ENCODE assay signal across 19 mouse cellular contexts in genomic region chr12:56902774-56903456, GRCm38 (mm10).
DNase-seq lines count a peak whose midpoint lies in the region; ATAC-seq and TF ChIP-seq lines count a peak whose summit lies in the region.
"Had no signal": no experiment of that assay in that cellular context is flagged by ENCODE, and none has a peak within 500 bp of the region (broad histone marks: within the 10 kb centered on the region; RNA-seq: fewer than 3 reads in every experiment).

No protein-coding gene starts in this region.

- in situ Hi-C loops in Patski (cut with MboI; ENCODE audit: low pct_unique_long_range_greater_than_20kb), result loop anchor here (5.0 to 10.0 kb wide), 2 partner anchors 79 to 208 kb away; partner anchors contain the start of gene Pax9

- no peak overlapping the region for H3K4me3 ChIP-seq in stomach, embryonic 14.5 days (ENCODE audit: low read depth, low read length)
- H3K4me3 ChIP-seq: embryonic facial prominence, embryonic 12.5 days; forebrain, embryonic 12.5 days; heart, embryonic 10.5 days; hindbrain, embryonic 12.5 days had no signal

- peak; percentile 71 for ATAC-seq in Patski
- ATAC-seq in stomach, embryonic 14.5 days (ENCODE audit: insufficient number of reproducible peaks, insufficient read depth, low FRiP score, low read depth), result peak; percentile 33; the same call in 1 of the 2 replicates
- ATAC-seq: forebrain, embryonic 16.5 days had no signal

- H3K27me3 ChIP-seq in Patski, result no peaks in the 10 kb centered on the region
- H3K27me3 ChIP-seq in stomach, embryonic 14.5 days (ENCODE audit: control insufficient read depth, insufficient read depth, low read length), result no peaks in the 10 kb centered on the region
- H3K27me3 ChIP-seq: embryonic facial prominence, embryonic 12.5 days; hindbrain, embryonic 12.5 days had no signal

- H3K9me3 ChIP-seq in stomach, embryonic 14.5 days (ENCODE audit: control insufficient read depth, low read depth, low read length), result no peaks in the 10 kb centered on the region
- H3K9me3 ChIP-seq: embryonic facial prominence, embryonic 12.5 days; forebrain, embryonic 12.5 days; heart, embryonic 10.5 days; hindbrain, embryonic 12.5 days had no signal

- 72% methylated on average over 8 of the region's 8 CpGs for WGBS in stomach, embryonic 14.5 days

- DNase-seq in retina, postnatal 1 day, result peak; percentile 11
- no peak for DNase-seq in retina, embryonic 14.5 days (ENCODE audit: low spot score)
- peak; percentile 20 for DNase-seq in Patski (ENCODE audit: low read depth, low spot score)
- no peak for DNase-seq in spleen, postnatal 14 days (ENCODE audit: low spot score in 2 of 2)
- DNase-seq in layer of hippocampus, adult 9-11 months, result no peak
- DNase-seq: adrenal gland, postnatal 10 days; cerebellum, adult 11-12 months; cerebellum, adult 9-10 months; cerebellum, postnatal 25 days; gastrocnemius, postnatal 10 days; heart, adult 18-20 months; heart, postnatal 10 days; heart, postnatal 4 days had no signal

- H3K27ac ChIP-seq in stomach, embryonic 14.5 days (ENCODE audit: low read length), result no peak overlapping the region
- H3K27ac ChIP-seq: embryonic facial prominence, embryonic 12.5 days; forebrain, embryonic 12.5 days; heart, embryonic 10.5 days; hindbrain, embryonic 12.5 days had no signal

- POLR2A ChIA-PET in Patski (lab: Charles Lee), result no interaction called here

- CTCF ChIA-PET in Patski (lab: Charles Lee), result interaction anchor here (0.7 to 1.5 kb wide), 3 partner anchors 12 to 25 kb away, joined by 3 to 5 read pairs (median 4); no protein-coding TSS in a partner anchor

- no peak overlapping the region for H3K4me2 ChIP-seq in stomach, embryonic 14.5 days (replicated peaks; ENCODE audit: low read depth, low read length)
- H3K4me2 ChIP-seq: embryonic facial prominence, embryonic 12.5 days; forebrain, embryonic 12.5 days; hindbrain, embryonic 12.5 days had no signal

- TF ChIP-seq CTCF in Patski (IDR thresholded peaks at IDR 0.05), result no peak

- no peak overlapping the region for H3K9ac ChIP-seq in stomach, embryonic 14.5 days (replicated peaks; ENCODE audit: low read depth, low read length)
- H3K9ac ChIP-seq: embryonic facial prominence, embryonic 12.5 days; forebrain, embryonic 12.5 days; hindbrain, embryonic 12.5 days had no signal

- no peaks in the 10 kb centered on the region for H3K36me3 ChIP-seq in stomach, embryonic 14.5 days (ENCODE audit: control insufficient read depth, insufficient read depth, low read length)
- H3K36me3 ChIP-seq: embryonic facial prominence, embryonic 12.5 days; forebrain, embryonic 12.5 days; heart, embryonic 10.5 days; hindbrain, embryonic 12.5 days had no signal

- H3K4me1 ChIP-seq in stomach, embryonic 14.5 days (ENCODE audit: control insufficient read depth, insufficient read depth, low read length), result no peaks in the 10 kb centered on the region
- H3K4me1 ChIP-seq: embryonic facial prominence, embryonic 12.5 days; heart, embryonic 10.5 days had no signal

Comparison
In these comparisons a context has a peak if more than half of its experiments do, and no peak if none do; other contexts are left out.
1. DNase-seq: peak in retina, postnatal 1 day (single experiment) and Patski (single experiment); none in retina, embryonic 14.5 days (single experiment), spleen, postnatal 14 days (0 of 2) and layer of hippocampus, adult 9-11 months (single experiment).